Mouse (Mus musculus) E14TG2a.4 (cell line): ENCODE results near the gene Xylt1.
A peak's percentile ranks its signal among the peaks of the same experiment; 100 is the strongest.

Experiments used
- CTCF ChIP-seq: conservative IDR thresholded peaks from 2 replicates; pipeline ENCODE4 v1.5.1; 2014; ENCODE audit warnings: low read length
- NANOG ChIP-seq: IDR thresholded peaks from 2 replicates; pipeline ENCODE4 v1.6.1; 2014; ENCODE audit warnings: borderline replicate concordance, low read length, mixed read lengths
- POU5F1 ChIP-seq: IDR thresholded peaks from 2 replicates; pipeline ENCODE4 v1.6.1; 2014; ENCODE audit warnings: low read length, borderline replicate concordance

- TF ChIP-seq CTCF (no peak), POU5F1 (no peak), NANOG (peak; percentile 21; the same call in 1 of the 2 replicates)
Measured at GRCm38 (mm10) chr7:117618715-117619150, 238.0 kb downstream of the Xylt1 start.
